Mouse (Mus musculus): ENCODE measurements at regions not wholly inside any gene's neighbourhood (a gene's known extent, or its start where the extent isn't known, plus 50 kb on each side); places are given as distances from the start of the nearest gene placed in this dataset.

- ATAC-seq (replicated peaks; ENCODE audit: low FRiP score, low TSS enrichment, poor library complexity, severe bottlenecking), result no peak
These were observed 85.0 kb downstream of the Bach1 start for GRCm38 (mm10) chr16:87783561-87784304.

- no peak for ATAC-seq (replicated peaks; ENCODE audit: low FRiP score, low TSS enrichment, poor library complexity, severe bottlenecking)
These were observed 85.8 kb downstream of the Bach1 start for GRCm38 (mm10) chr16:87784405-87784994.

- no peak for ATAC-seq (replicated peaks; ENCODE audit: low FRiP score, low TSS enrichment, poor library complexity, severe bottlenecking)
These were observed 90.8 kb downstream of the Bach1 start for GRCm38 (mm10) chr16:87789539-87789938.

GRCm38 (mm10) chr16:87789957-87790356 is 91.2 kb downstream of the Bach1 start:
- ATAC-seq (replicated peaks; ENCODE audit: low FRiP score, low TSS enrichment, poor library complexity, severe bottlenecking), result no peak

GRCm38 (mm10) chr16:87796514-87797248 is 97.9 kb downstream of the Bach1 start:
- no peak for ATAC-seq (replicated peaks; ENCODE audit: low FRiP score, low TSS enrichment, poor library complexity, severe bottlenecking)

- no peak for ATAC-seq (replicated peaks; ENCODE audit: low FRiP score, low TSS enrichment, poor library complexity, severe bottlenecking)
These were observed 103.6 kb downstream of the Bach1 start for GRCm38 (mm10) chr16:87802317-87802716.

- no peak for ATAC-seq (replicated peaks; ENCODE audit: low FRiP score, low TSS enrichment, poor library complexity, severe bottlenecking)
These were observed 118.8 kb downstream of the Bach1 start for GRCm38 (mm10) chr16:87817590-87817989.

- ATAC-seq (replicated peaks; ENCODE audit: low FRiP score, low TSS enrichment, poor library complexity, severe bottlenecking), result no peak
These were observed 135.6 kb downstream of the Bach1 start for GRCm38 (mm10) chr16:87834296-87834695.

- ATAC-seq (replicated peaks; ENCODE audit: low FRiP score, low TSS enrichment, poor library complexity, severe bottlenecking), result peak; percentile 88
These were observed 142.3 kb downstream of the Bach1 start for GRCm38 (mm10) chr16:87840949-87841546.
